Mouse (Mus musculus): ENCODE data around the gene Gli1. TPM values are rescaled to one million over a fixed set of nuclear protein-coding genes. Genes with fewer than 3 reads are reported as not detected.
A peak's percentile ranks its signal among the peaks of the same experiment; 100 is the strongest.

Gli1 gene
- polyA plus RNA-seq, 2 experiments from 2014 or later: 0.15 to 0.75 TPM

- ATAC-seq: no peak
Observed at GRCm38 (mm10) chr10:127346173-127346572, 4.4 kb upstream of the Gli1 start.

- no peak for ATAC-seq
Observed at GRCm38 (mm10) chr10:127343029-127343428, 1.3 kb upstream of the Gli1 start.

GRCm38 (mm10) chr10:127341360-127341690, 449 bp downstream of the Gli1 start:
- ATAC-seq: no peak

- no peak for ATAC-seq
Observed at GRCm38 (mm10) chr10:127340577-127341359, 1.0 kb downstream of the Gli1 start.

GRCm38 (mm10) chr10:127339683-127340576, 1.8 kb downstream of the Gli1 start:
- ATAC-seq: no peak

GRCm38 (mm10) chr10:127338930-127339682, 2.7 kb downstream of the Gli1 start:
- ATAC-seq: peak; percentile 79

- ATAC-seq: peak; percentile 22
Observed at GRCm38 (mm10) chr10:127337536-127338099, 4.2 kb downstream of the Gli1 start.

- no peak for ATAC-seq
Observed at GRCm38 (mm10) chr10:127336952-127337351, 4.8 kb downstream of the Gli1 start.

GRCm38 (mm10) chr10:127335271-127335670, 6.5 kb downstream of the Gli1 start:
- ATAC-seq: no peak

- ATAC-seq: no peak
Observed at GRCm38 (mm10) chr10:127333152-127333551, 8.6 kb downstream of the Gli1 start.

GRCm38 (mm10) chr10:127332211-127332874, 9.4 kb downstream of the Gli1 start:
- peak; percentile 24 for ATAC-seq

- ATAC-seq: no peak
Observed at GRCm38 (mm10) chr10:127330212-127330611, 11.6 kb downstream of the Gli1 start.

- ATAC-seq: no peak
Observed at GRCm38 (mm10) chr10:127327461-127328145, 14.2 kb downstream of the Gli1 start.

GRCm38 (mm10) chr10:127326828-127327227, 14.9 kb downstream of the Gli1 start:
- ATAC-seq: no peak

- ATAC-seq: peak; percentile 17
Observed at GRCm38 (mm10) chr10:127326017-127326801, 15.6 kb downstream of the Gli1 start.

GRCm38 (mm10) chr10:127325454-127326016, 16.2 kb downstream of the Gli1 start:
- no peak for ATAC-seq

GRCm38 (mm10) chr10:127324495-127324894, 17.3 kb downstream of the Gli1 start:
- ATAC-seq: peak; percentile 67

- ATAC-seq: no peak
Observed at GRCm38 (mm10) chr10:127323131-127323855, 18.5 kb downstream of the Gli1 start.

GRCm38 (mm10) chr10:127322669-127323068, 19.1 kb downstream of the Gli1 start:
- ATAC-seq: no peak
